Mouse (Mus musculus): ENCODE measurements around the gene Acot3. TPM values are rescaled to one million over a fixed set of nuclear protein-coding genes. Genes with fewer than 3 reads are reported as not detected.
"Not testable (repeated sequence)": the region's sequence is repeated elsewhere in the genome, so short reads cannot be mapped to it uniquely, and the experiment has no call there.

Acot3 gene
- total RNA-seq (2021), result 1 to 10 TPM; 3.0 to 3.8 TPM
- long read RNA-seq, experiment 1, partial matches to known transcripts, result 4 of 6 reads
- long read RNA-seq, experiment 1, other reads (novel, unspliced or antisense), result 2 of 6 reads
- long read RNA-seq, experiment 2, partial matches to known transcripts, result 2 of 3 reads
- long read RNA-seq, experiment 2, other reads (novel, unspliced or antisense), result 1 of 3 reads

DNA sequence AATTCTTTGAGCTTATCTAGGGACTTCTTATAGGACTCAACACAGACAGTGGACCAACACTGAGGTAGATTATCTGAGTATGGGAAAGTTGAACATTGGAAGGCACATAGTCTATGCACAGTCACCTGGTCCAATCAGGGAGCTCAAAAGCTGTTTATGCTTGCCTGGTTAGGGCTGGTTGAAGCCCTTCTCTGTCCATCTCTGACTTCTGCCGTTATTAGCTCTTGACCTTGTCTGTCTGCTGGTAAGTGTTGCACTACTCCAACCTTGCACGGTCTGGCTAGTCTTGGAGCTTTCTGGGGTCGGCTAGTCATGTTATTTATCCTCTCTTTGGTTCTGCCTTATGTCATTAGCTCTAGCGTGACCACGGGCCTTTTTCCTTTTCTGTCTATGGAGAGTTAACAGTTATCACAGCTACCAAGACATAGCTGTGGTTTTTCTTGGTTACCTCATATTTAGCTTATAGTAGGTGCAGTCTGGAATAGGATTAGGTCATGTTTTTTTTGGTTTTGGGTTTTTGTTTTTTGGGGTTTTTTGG is at the start of gene Acot3:
TSS of gene Acot3 (plus strand) at position 208 of the 538 bp plus-strand sequence.
- DNase-seq (ENCODE audit: low spot score in 2 of 2), result no peak

DNA sequence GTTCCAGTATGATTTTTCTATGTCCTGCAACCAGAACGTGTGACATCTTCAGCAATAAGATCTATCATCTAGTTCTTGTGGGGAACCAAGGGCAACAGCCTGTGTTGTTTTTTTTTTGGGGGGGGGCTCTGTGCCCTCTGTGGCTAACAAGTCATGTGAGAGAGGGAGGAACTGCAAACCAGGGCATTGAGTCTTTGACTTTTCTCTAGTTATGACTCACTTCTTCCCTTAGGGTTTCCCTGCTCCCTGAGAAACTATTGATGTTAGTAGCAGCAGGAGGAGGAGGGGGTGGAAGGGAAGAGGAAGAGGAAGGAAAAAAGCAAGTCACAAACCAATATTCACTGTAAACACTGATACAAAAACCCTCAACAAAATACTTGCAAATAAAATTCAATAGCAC is 48.1 kb upstream of the Acot3 start:
- DNase-seq (ENCODE audit: low spot score in 2 of 2), result no peak

- DNase-seq (ENCODE audit: low spot score in 2 of 2), result no peak
Measured at GRCm38 (mm10) chr12:84008251-84008650, 43.7 kb upstream of the Acot3 start.

- no peak for DNase-seq (ENCODE audit: low spot score in 2 of 2)
Measured at GRCm38 (mm10) chr12:84008729-84009128, 43.2 kb upstream of the Acot3 start.

GRCm38 (mm10) chr12:84009171-84009965 is 42.6 kb upstream of the Acot3 start, which contains the start of gene Acot1:
Acot1 (plus strand) TSS chr12:84009490.
- peak; percentile 25 to 55 for DNase-seq (ENCODE audit: low spot score in 2 of 2)

DNA sequence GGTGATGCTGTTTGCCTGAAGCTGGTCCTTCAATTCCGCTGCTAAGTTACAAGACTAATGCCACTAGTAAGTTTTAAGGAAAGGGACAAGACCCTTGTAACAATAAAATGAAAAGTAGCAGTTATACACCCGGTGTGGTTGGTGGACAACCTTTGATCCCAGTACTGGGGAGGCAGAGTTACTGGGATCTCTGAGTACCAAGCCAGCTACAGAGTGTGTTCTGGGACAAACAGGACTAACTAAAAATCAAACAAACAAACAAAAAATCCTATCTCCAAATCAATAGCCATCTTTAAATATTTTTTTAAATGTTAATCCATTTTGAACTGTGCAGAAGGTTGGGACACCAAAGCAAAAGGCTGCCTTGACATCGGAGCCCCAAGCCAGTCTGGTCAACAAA is 41.7 kb upstream of the Acot3 start:
- DNase-seq (ENCODE audit: low spot score in 2 of 2), result no peak

- DNase-seq (ENCODE audit: low spot score in 2 of 2), result peak; percentile 57 to 75
Measured at GRCm38 (mm10) chr12:84011251-84012040, 40.5 kb upstream of the Acot3 start.

DNA sequence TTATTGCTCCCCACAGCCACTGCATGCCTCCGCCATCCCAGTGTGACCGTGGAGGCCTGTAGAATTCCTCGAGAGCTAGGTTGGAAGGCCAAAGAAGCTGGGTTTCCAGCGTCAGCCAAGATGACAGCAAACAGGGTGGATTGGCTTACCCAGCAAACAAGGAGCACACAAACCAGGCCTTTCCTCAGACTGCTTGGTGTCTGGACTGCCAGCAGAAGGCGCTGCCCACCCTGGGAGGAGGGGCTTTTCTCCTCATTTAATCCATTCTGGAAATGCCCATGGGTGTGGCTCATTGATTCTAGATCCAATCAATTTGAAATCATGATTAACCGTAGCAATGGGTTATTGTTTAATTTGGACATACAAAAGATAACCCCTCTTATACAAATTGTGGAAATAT is 38.8 kb upstream of the Acot3 start:
- no peak for DNase-seq (ENCODE audit: low spot score in 2 of 2)

- DNase-seq (ENCODE audit: low spot score in 2 of 2), result peak; percentile 23 to 38
Measured at GRCm38 (mm10) chr12:84013701-84014100, 38.2 kb upstream of the Acot3 start.

GRCm38 (mm10) chr12:84020528-84020927 is 31.4 kb upstream of the Acot3 start:
- DNase-seq (ENCODE audit: low spot score in 2 of 2), result not testable (repeated sequence)

GRCm38 (mm10) chr12:84022266-84022665 is 29.7 kb upstream of the Acot3 start:
- not testable (repeated sequence) for DNase-seq (ENCODE audit: low spot score in 2 of 2)

GRCm38 (mm10) chr12:84023052-84023745 is 28.7 kb upstream of the Acot3 start:
- no peak for DNase-seq (ENCODE audit: low spot score in 2 of 2)

- no peak for DNase-seq (ENCODE audit: low spot score in 2 of 2)
Measured at GRCm38 (mm10) chr12:84025888-84026287, 26.1 kb upstream of the Acot3 start.

DNA sequence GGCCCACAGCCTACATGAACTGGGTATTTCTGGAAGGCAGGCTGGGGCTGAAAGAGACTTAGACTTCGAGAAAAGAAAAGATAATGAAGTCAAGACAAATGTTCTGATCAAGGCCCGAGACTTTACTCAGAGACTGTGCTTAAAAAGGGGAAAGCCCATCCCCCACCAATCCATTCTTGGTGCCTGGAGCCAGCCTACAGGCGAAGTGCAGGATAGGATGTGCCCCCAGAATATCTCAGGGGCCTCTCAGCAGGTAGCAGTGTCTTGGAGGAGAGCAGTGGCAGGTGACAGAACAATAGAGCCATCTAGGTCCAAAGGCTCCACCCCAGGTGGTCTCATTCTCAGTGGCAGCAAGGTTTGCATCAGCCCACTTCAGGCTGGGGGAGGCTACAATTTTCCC is 23.6 kb upstream of the Acot3 start:
- not testable (repeated sequence) for DNase-seq (ENCODE audit: low spot score in 2 of 2)

DNA sequence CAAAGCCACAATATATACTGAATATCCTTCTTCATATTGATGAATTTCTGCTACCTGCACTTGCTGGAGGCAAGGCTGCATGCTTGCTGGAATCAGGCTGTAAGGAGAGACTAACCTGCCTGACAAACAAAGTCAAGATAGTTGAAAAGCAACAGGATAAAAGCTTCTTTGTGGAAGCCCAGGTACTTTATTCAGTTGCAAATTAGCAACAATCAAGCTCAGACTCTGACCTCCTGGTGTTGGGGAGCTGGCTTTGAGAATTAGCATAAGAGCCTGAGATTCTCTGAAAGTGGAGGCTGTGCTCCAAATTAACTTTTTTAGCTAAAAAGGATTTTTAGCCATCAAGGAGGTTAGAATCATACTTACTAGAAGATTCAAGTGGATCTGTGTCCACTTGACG is 22.9 kb upstream of the Acot3 start:
- not testable (repeated sequence) for DNase-seq (ENCODE audit: low spot score in 2 of 2)

GRCm38 (mm10) chr12:84030659-84031332 is 21.1 kb upstream of the Acot3 start:
- DNase-seq (ENCODE audit: low spot score in 2 of 2), result peak; percentile 82 to 86

GRCm38 (mm10) chr12:84032854-84033253 is 19.1 kb upstream of the Acot3 start:
- no peak for DNase-seq (ENCODE audit: low spot score in 2 of 2)

- DNase-seq (ENCODE audit: low spot score in 2 of 2), result not testable (repeated sequence)
Measured at GRCm38 (mm10) chr12:84033302-84033701, 18.6 kb upstream of the Acot3 start.

DNA sequence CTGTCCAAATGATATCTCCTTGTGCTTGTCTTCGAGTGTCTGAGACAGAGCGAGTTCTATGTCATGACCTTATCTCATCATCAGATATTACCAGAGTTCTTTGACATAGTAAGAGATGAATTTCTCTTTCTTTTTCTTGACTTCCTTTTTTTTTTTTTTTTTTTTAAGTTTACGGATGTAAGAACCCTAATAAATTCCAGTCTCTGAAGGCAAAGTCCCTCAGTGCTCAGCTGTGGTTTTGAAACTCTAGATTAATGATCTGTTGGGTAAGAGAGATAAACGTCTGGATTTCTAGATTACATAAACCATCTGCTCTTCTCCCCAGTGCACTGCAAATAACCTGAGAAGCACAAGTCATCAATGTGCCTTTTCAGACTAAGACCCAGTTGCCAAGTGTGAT is 17.8 kb upstream of the Acot3 start:
- DNase-seq (ENCODE audit: low spot score in 2 of 2), result no peak

DNA sequence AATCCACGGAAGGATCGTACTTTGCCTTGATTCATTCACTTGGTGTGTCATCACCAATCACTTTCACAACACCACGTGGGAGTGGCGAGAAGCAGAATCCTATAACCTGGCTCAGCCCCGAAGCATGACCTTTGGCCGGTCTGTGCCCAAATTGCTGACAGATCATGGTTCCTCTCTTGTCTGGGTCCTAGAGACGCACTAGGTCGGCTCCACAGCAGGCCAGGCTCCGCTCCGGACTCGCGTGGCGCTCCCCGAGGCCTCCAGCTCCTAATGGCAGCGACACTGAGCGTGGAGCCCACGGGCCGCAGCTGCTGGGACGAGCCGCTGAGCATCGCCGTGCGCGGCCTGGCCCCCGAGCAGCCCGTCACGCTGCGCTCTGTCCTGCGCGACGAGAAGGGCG is 13.7 kb upstream of the Acot3 start, which contains the start of gene Acot4:
TSS of gene Acot4 (plus strand) at position 139 of the 400 bp plus-strand sequence.
- DNase-seq (ENCODE audit: low spot score in 2 of 2), result peak in 1 of 2 experiments; percentile 14

All from left cerebral cortex, adult 18-20 months (tissue).